Mouse (Mus musculus) brain, embryonic 14.5 days (tissue): ENCODE data around the gene Chek2.

ENCODE experiments used
- CTCF ChIP-seq: fragments of 200-500 bp; IDR thresholded peaks from 2 replicates; pipeline ENCODE4 v1.5.1; 2012; ENCODE audit warnings: inconsistent platforms, mild to moderate bottlenecking, moderate library complexity, borderline replicate concordance; ENCODE audit not compliant: insufficient read depth, insufficient read length; ENCODE audit errors: extremely low read depth
- POLR2A ChIP-seq: fragments of 200-500 bp; IDR thresholded peaks from 2 replicates; pipeline ENCODE4 v1.6.1; 2012; ENCODE audit warnings: mild to moderate bottlenecking, inconsistent platforms, borderline replicate concordance; ENCODE audit not compliant: poor library complexity, insufficient read depth, insufficient read length, severe bottlenecking; ENCODE audit errors: extremely low read depth

DNA sequence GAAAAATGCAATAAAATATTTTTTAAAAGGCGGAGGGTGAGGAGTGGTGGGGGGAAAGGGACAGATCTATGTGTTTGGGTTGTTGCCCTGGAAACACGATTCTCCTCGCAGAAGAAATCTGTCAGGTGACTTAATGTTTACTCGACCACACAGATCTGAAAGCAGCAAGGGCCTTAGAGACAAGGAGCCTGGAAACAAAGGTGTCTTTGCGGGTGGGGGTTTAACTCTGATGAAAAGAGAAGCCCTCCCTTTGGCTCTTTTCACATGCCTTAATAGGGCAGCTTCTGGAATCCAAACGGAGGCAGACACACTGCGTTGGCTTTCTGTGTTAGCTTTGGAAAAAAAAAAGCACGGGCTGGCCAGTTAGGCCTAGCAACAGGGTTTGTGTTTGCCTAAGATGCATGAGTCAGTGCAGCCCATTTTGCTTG is 29.5 kb downstream of the Chek2 start:
- TF ChIP-seq POLR2A (no peak), CTCF (no peak)
